Mouse (Mus musculus): Measurements from ENCODE around the gene Tekt5. TPM values are rescaled to one million over a fixed set of nuclear protein-coding genes. Genes with fewer than 3 reads are reported as not detected.

Gene Tekt5
- total RNA-seq, 2 experiments from 2014 or later: 2.0 to 3.3 TPM

- DNase-seq (ENCODE audit: low spot score in 2 of 2): no peak
These were observed 11.2 kb downstream of the Tekt5 start for GRCm38 (mm10) chr16:10384060-10384497.

DNA sequence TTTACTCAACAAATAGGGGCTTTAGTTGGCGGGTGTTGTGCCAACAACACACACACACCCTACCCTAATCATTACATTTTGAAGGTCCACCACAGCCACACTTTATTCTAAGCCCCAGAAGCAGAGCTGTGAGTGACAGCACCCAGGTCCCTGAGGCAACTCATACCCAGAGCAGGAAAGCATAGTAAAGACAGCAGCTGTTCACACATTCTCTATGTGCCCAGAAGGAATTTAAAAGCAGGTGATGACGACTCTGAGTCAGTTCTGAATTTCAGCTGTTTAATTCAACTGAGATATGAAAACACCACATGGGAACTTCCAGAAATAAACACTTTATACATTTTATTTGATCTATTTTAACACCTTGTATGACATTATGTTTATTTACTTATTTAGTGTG is 15.8 kb downstream of the Tekt5 start:
- no peak for DNase-seq (ENCODE audit: low spot score in 2 of 2)

DNA sequence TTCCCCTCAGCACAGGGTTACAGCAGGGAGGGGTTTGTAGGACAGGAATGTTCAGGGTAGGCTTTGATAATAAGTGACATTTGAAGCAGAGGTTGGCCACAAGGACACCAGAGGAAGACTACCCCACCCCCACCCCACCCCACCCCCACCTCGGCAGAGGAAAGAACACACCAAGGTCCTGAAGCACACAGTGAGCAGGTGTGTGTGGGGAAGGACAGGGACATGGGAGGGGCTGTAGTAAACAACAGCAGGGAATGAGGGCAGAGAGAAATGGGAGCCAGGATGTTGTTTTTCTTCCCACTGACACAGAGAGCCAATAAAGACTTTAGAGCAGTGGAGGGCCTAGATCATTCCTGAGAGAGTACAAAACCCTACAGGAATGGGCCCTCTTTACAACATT is 18.0 kb downstream of the Tekt5 start:
- DNase-seq (ENCODE audit: low spot score in 2 of 2): no peak

DNA sequence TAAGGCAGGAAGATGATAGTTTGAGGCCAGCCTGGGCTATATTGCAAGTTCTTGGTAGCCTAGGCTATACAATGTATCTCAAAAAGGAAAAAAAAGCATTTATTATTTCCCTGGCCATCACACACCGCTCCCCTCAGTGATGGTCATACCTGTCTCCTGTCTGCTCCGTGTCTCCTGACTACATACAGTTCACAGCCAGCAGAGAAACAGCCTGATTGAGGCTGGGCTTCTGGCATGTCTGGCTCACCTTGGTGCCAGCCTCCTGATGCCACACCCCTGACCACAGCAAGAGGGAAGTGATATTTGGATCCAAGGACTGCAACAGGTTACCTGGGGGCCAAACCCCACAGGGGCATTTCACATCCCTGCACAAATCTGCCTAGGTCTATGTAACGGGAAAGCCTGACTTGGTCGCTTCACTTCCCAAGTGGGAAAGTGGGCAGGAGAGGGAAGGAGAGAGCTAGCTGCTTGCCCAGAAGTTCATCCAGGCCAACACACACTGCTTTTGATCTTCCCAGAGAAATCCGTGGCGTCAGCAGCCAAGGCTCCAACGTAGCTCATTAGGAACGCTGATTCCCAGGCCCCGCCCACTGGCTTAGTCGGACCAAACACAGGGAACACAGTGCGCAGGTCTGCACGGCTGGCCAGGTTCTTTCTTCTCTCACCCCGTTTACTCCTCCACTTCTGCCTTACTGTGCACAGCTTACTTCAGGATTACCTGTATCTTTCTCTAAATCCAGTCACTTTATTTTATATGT is 20.9 kb downstream of the Tekt5 start:
- peak in 1 of 2 experiments; percentile 41 for DNase-seq (ENCODE audit: low spot score in 2 of 2)

- no peak for DNase-seq (ENCODE audit: low spot score in 2 of 2)
These were observed 22.9 kb downstream of the Tekt5 start for GRCm38 (mm10) chr16:10372372-10372771.

GRCm38 (mm10) chr16:10369996-10370395 is 25.3 kb downstream of the Tekt5 start:
- no peak for DNase-seq (ENCODE audit: low spot score in 2 of 2)

GRCm38 (mm10) chr16:10369468-10369934 is 25.8 kb downstream of the Tekt5 start:
- peak in 1 of 2 experiments; percentile 28 for DNase-seq (ENCODE audit: low spot score in 2 of 2)

DNA sequence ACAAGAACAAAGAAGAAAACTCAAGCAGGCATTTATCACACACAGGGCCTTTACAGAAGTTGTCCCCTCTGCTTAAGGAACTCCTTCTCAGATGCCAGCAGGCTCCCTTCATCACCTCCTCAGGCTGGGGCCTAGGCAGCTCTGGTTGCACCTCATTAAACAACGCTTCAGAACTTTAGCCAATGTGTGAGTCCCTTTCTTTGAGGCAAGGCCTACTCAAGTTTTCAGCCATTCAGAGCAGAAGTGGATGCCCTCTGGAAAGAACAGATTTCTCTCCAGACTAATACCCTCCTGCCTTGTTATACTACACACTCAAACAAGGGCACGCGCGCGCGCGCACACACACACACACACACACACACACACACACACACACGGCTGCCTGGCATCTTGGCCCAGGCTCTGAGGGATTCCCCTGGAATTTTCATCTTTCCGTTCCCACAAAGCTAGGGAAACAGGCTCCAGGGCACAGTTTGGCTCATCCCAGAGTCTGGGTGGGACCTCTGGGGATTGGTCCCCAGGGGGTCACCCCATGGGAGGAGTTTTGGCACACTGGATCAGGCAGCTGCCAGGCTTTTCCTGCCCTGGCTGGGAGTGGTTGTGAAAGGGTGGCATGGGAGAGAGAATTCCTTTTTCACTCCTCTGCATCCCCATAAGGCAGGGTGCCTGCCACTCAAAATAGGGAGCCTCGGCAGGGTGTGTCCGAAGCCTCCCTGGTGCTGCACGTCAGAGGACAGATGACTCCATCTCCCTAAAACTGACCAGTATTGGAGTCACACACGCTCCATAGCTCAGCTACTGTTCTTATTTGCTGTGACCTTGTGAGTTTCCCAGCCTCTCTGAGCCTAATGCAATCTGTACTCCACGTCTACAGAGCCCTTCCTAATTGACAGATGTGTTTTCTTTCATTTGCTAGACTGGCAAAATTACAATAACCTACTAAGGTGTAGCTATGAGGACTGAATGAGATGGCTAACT is 28.8 kb downstream of the Tekt5 start:
- DNase-seq (ENCODE audit: low spot score in 2 of 2): peak in 1 of 2 experiments; percentile 51

- no peak for DNase-seq (ENCODE audit: low spot score in 2 of 2)
These were observed 29.5 kb downstream of the Tekt5 start for GRCm38 (mm10) chr16:10365796-10366195.

GRCm38 (mm10) chr16:10363061-10363460 is 32.2 kb downstream of the Tekt5 start:
- DNase-seq (ENCODE audit: low spot score in 2 of 2): no peak

DNA sequence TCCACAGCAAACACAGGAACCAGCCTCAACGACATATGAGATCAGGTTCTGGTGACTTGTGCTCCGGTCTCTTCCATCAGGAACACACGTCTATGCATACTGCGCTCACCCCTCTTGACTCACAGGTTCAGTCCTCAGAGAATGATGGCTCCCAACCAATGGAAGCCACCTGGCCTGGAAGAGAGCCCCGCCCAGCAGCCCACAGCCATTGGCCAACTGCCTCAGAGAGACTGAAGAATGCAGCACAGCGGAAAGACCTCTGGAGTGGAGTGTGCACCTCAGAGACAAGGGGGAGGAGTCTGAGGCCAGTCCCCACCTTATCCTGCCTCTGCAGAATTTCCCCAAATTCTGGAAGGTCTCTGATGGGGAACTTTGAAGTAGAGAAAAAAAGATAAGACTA is 36.0 kb downstream of the Tekt5 start:
- DNase-seq (ENCODE audit: low spot score in 2 of 2): no peak

- DNase-seq (ENCODE audit: low spot score in 2 of 2): peak in 1 of 2 experiments; percentile 22
These were observed 37.0 kb downstream of the Tekt5 start for GRCm38 (mm10) chr16:10358010-10358934.

DNA sequence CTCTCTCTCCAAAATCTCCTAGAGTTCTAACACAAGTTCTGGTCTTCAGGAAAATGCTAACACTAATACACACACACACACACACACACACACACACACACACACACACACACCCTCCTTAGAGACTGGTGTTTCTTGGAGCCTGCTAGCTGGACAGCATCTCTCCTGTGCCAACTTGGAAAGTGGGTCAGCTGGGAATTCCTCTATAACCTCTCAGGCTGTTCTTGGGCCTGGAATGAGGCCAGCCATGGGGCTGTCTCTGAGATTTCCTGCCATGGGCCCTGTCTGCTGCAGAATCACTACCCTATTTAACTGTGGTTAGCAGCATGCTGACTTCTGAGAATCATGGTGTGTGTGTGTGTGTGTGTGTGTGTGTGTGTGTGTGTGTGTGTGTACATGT is 40.3 kb downstream of the Tekt5 start:
- DNase-seq (ENCODE audit: low spot score in 2 of 2): peak in 1 of 2 experiments; percentile 49

- DNase-seq (ENCODE audit: low spot score in 2 of 2): no peak
These were observed 44.1 kb downstream of the Tekt5 start for GRCm38 (mm10) chr16:10351050-10351636.

DNA sequence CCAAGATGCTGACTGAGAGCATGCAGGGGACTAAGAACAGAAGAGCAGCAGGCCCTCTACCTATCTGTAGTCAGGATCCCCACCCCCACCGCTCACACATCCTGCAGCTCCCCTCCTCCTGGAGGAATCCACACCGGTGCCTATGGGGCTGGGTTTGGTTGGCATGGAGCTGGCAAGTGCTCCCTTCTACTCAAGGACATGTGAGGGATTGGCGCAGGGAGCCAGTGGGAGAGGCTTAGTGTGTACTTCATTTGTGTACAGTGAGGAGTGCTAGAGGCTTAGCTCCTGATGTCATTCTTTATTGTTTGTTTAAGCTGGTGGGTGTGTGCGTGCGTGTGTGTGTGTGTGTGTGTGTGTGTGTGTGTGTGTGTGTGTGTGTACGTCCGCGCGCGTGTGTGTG is 45.4 kb downstream of the Tekt5 start:
- no peak for DNase-seq (ENCODE audit: low spot score in 2 of 2)

- peak in 1 of 2 experiments; percentile 58 for DNase-seq (ENCODE audit: low spot score in 2 of 2)
These were observed 45.9 kb downstream of the Tekt5 start for GRCm38 (mm10) chr16:10349436-10349835.

GRCm38 (mm10) chr16:10347551-10347950 is 47.7 kb downstream of the Tekt5 start:
- DNase-seq (ENCODE audit: low spot score in 2 of 2): no peak

DNA sequence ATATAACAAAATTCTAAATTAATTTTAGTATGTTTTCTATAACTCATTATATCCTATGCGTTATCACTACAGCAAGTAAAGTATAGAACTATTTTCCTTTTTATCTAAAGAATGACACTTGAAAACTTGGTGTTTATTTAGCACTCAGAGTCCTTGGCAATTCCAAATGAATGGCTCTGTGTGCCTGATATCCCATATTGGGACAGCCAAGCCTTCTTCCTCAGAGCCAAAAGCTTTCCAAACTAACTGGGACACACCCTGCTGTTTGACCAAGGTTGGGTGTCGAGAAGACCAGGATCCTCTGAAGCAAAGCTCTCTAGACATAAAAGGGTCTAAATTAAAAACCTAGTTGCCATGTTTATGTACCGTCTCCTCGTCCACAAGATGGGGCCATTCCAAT is 54.2 kb downstream of the Tekt5 start:
- no peak for DNase-seq (ENCODE audit: low spot score in 2 of 2)

DNA sequence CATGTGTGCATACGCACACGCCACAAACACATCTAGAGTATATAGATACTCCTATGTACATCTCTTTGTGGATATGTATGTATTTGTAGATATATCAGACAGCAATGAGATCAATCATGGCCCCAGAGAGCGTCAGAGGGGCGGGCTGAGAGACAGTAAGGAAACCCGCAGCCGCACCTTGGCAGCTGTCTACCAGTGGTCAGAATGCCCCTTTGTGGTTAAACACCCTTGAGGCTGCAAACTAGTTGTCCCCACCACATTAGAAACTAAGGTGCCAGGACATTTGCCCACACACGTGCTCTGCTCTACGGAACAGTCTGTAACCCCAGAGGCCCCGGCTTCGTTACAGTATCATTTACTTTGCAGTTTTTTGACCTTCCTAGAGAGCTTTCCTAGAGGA is 55.4 kb downstream of the Tekt5 start:
- DNase-seq (ENCODE audit: low spot score in 2 of 2): no peak

- no peak for DNase-seq (ENCODE audit: low spot score in 2 of 2)
These were observed 56.7 kb downstream of the Tekt5 start for GRCm38 (mm10) chr16:10338601-10339000.

All from gastrocnemius, postnatal 4 days (tissue).